Mouse (Mus musculus): ENCODE results near the gene Dpm2. TPM values are rescaled to one million over a fixed set of nuclear protein-coding genes. Genes with fewer than 3 reads are reported as not detected.

Dpm2 gene
- total RNA-seq, 2 experiments from 2014 or later = 19.6 to 25.7 TPM

DNA sequence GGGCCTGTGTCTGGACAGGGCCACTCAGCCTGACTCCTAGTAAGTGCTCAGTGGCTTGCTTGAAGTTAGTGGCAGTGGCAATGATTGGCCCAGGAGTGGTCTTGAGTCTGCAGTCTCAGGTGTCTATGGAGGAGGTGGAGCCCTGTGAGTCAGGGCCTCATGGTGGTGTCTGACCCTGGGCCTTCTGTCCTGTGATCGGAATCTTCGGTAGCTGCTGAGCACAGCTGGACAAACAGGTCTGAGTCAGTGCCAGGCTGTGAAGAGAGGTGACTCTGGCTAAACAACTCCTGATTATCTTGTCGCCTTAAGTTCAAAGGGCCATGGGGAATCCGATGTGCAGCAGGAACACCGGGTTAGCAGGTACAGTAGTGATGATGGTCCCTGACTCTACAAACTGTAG lies 23.3 kb upstream of the Dpm2 start:
- DNase-seq = no peak

DNA sequence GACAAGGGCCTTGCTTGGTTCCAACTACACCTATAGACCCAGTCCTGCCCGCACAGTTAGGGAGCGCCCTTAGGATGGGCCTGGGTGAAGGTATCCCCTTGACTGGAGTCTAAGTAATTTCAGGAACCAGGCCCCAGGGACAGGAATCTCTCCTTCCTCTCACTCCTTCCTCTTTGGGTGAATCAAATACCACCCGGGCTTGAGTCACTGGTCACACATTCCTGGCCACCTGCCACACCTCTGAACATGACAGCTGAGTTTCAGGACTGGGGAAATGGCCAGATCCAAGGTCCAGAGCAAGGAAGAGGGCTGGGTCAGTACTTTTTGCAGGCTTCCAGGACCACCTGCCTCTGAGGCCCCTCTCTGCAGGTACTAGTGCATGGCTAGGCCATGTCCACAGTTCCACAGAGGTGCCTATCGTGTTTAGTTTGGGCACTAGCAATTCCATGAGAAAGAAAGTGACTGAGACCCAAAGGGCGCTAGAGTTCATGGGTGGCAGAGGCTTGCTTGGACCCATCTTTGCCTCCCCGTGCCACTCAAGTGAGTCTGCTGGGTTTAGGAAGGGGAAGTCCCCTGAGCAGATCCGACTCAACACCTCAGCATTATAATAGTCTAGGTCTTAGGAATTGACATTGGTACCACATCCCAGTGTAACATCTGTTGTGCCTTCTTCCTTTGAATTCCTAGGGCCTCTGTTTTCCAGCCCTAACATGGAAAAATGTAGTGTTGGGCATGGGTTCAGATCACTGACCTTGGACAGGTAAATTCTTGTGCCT lies 22.5 kb upstream of the Dpm2 start:
- peak; percentile 66 for DNase-seq

DNA sequence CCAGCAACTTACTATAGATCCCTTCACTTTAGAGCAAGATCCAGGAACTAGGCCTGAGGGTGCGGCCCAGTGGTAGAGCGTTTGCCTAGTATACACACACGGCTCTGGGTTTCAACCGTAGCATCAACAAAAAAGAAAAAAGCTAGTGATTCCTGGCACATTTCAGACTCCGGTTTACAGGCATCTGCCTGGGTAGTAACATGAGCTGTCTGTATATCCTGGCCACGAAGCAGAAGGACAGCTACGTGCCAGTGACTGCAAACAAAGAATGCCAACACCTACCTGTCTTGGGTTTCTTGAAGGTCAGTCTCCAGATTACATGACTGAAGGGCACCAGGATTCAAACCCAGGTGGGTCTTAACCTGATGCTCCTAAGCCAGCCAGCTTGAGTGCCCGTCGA lies 21.5 kb upstream of the Dpm2 start:
- DNase-seq = no peak

DNA sequence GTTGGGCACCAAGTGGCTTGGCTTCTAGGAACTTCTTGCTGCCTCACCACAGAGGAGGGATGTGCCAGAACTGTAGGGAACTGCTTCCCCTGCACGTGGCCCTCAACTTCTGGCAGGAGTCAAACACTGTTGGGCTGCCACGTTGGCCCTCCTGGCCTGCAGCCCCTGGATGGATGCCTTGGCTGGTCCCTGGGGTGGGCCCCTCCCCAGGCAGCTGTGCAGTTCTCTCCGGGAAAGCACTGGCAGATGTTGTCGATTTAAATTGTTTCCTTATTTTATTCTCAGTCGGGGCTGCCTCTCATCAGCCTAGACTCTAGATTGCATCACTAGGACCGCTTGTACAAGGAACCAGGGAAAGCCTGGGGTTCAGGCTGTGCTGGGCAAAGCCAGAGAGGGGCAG lies 20.9 kb upstream of the Dpm2 start:
- peak; percentile 87 for DNase-seq

DNA sequence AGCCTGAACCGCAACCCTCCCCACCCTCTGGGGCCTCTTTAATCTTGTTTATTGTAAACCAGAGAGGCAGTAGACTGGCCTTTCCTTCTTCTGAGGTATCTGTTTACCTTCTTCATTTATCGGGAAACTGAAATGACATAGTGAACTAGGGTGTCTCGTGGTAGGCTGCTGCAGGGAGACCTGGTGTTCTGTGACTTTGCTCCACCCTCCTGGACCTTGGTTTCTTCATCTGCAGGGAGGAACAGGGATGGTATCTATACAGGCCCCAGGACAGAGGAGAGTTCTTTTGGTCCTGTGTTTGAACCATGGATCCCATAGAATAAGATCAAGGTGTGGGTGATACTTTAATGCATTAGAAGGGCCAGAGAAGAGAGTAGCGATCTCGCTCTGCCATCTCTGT lies 19.4 kb upstream of the Dpm2 start:
- no peak for DNase-seq

DNA sequence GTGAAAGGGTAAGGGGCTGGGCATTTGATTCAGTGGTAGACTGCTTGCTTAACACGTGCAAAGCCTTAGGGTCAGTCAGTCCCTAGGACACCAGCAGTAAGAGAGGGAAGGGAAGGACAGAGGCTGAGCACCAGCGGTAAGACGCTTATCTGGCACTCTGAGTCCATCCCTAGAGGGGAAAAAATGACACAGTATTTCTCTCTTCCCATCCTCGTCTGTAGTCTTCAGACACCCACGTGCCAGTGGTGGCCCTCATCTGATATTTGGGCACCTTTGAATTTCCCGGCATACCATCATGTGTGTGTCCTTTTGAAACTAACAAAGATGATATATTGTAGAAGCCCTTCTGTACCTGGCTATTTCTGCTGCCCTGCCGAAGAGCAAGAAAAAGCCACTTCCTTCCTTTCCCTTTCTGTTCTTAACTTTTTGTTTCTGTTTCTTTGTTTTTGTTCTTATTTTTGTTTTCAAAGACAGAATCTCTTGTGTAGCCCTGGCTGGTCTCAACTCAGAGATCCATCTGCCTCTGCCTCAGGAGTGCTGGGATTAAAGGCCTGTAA lies 17.0 kb upstream of the Dpm2 start:
- DNase-seq = no peak

DNA sequence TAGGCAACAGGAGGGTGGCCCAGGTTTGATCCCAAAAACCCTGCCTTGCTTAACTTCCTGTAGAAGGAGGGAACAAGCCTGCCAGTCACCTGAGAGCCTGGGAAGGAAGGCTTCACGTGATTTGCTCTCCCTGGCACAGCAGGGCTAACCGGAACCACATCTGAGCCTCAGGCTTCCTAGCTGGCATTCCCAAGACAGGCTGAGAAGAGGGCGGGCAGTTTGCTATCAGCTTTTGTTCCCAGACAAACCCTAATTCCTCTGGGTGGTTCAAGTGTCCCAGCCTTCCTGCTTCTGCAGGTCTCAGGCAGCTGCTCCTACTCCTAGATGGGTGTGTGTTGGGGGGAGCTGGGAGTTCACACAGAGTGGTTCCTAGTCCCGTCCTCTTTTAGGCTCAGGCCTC lies 15.2 kb upstream of the Dpm2 start:
- no peak for DNase-seq

DNA sequence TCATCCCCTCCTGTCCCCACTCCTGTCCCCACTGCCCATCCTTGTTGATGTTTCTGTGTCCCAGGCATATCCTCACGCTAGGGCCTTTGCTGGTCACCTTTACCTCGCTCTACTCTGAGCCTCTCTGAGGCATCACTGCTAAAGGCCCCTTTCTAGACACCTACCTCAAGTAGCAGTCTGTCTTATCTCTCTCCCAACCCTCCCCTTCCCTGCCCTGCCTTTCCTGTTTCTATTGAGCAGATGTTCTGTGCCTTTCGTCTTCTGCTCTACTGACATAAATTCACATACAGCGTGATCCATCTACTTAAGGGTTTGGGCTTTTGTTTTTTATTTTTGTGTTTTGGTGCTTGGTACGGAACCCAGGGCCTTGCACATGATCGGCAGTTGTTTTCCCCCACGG lies 14.6 kb upstream of the Dpm2 start:
- no peak for DNase-seq

DNA sequence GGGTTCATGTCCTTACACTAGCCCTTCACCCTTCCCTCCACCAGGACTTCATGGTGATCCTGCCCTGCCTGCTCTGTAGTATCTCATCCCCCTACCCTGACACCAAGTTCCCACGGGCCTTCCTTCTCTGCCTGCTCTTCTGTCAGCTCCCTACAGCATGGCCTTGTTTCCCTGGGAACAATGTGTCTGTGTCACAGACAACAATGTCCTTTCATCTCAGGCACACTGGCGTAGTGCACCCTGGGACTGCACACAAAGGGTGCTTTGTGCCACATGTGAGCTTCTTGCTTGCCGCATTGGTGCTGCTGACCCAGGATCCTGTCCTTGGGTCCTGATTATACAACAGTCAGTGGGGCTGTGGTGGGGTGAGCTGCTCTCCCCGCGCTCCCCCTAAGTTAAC lies 11.1 kb upstream of the Dpm2 start:
- DNase-seq = no peak

DNA sequence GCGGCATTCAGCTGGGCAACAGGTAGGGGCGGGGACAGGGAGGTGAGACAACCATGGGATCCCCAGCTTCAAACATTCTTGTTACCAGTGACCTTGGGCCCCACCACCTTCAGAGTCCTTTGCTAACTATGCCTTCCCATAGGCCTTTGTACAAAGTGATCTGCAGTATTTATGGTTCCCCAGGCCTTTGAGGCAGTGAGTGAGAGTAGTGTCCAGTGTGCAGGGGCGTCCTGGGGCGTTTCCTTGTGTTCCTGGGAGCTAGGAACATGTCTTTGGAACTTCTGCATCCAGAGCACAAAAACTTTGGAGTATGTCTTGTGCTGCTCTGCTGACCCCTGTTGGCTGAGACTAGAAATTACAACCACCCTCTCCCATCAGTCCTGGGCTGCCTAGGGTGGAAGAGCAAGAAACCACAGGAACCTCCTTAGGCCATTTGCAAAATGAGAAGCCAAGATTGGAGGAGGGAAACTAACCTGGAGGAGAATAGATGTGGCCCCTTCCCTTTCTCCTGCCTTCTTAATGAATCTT lies 4.1 kb upstream of the Dpm2 start:
- peak; percentile 59 for DNase-seq

DNA sequence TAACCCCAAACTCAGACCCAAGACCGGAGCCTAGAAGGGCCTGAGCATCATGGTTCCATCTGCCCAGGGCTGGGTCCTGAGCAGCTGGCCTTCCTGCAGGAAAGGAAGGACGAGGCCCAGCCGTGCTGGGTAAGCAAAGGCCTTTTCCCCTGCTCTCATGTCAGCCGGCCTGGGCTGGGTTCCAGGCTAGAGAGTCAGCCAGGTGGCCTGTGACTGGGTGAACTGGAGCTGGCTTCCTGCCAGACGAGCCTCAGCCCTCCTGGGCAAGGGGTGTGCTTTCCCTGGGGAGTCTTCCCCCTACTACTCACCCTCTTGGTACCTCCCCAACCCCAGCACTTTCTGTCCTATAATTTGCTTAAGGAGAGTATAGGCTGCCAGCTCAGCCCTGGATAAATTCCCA lies 2.5 kb upstream of the Dpm2 start:
- DNase-seq = peak; percentile 51

DNA sequence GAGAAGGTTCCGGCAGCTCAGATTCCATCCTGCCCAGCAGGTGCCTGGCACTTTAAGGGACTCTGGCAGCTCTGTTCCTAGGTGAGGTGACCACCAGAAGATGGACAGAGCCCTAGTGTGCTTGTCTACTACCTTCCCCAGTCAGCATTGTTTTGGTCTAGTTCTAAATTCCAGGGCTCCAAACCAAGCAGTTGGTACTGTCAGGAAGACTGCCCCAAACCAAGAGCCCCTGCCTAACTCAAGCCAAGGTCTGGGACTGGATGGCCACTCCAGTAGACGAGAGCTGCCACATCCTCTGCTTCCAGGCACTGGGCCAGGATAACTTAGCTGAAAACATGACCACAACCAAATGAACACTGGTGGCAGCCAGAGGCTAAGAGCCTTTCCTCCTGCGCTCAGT lies 1.7 kb upstream of the Dpm2 start:
- no peak for DNase-seq

DNA sequence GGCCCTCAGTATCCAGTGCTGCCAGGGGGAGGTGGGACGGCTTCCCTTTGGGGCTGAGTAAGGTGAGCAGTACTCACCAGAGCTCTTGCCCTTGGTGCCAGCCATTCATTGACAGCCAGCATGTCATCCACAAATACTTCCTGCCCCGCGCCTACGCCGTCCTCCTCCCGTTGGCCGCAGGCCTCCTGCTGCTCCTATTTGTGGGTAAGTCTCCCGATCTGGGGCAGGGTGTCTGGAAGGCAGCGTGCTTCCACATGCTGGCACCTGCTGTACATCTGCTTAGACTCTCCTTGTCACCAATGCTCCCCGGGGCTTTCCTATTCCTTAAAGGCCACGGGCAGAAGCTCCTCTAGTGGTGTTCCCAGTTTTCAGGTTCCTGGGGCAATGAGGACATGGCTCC lies 1.5 kb downstream of the Dpm2 start:
- no peak for DNase-seq

DNA sequence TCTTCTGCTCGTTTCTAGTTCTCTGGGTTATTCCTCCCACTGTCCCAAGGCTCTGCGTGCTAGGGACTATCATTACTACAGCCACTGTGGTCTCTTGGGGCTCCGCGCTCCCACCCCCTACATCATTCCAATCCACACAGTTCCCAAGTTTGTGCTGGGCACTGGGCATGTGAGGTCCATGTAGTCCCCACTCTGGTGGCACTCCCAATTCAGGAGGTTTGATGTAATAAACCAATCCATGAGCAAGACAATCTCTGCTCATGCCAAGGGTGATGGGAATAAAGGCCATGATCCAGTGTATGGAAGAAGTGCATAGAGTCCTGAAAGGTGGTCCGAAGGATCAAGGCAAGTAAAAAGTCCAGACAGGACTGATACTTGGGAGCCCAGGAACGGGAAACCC lies 3.8 kb downstream of the Dpm2 start, which contains the start of gene Pip5kl1:
Gene Pip5kl1 (plus strand): TSS at position 301 of the 400 bp plus-strand sequence.
- no peak for DNase-seq

DNA sequence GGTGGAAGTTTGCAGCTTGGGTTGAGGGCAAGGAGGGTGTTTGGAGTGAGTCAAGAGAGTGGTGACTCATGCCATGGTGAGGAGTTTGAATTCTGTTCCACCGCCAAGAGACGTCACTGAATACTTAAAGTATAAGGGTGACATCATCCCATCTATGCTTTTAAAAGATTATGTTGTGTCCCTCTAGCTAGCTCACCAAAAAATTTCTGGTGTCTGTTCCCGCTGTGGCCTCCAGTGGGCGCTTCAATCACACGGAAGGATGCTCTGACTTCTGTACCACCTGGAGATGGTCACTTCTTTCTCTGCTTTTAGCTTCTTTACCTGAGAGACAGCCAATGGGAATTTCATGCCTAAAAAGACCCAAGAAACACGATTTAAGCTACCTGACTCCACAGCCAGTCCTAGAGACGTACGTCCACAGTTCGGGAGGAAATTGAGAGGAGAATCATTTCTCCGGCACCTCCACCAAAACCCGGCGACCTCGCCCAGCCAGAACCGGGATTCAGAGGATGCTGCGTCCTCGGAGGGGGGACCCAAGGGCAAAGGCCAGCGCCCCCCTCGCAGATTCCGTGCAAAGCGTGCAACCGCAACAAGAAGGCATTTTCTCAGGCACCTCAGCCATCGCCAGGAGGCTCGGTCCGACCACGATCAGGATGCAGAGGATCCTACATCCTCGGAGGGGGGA lies 4.4 kb downstream of the Dpm2 start:
- peak; percentile 38 for DNase-seq

DNA sequence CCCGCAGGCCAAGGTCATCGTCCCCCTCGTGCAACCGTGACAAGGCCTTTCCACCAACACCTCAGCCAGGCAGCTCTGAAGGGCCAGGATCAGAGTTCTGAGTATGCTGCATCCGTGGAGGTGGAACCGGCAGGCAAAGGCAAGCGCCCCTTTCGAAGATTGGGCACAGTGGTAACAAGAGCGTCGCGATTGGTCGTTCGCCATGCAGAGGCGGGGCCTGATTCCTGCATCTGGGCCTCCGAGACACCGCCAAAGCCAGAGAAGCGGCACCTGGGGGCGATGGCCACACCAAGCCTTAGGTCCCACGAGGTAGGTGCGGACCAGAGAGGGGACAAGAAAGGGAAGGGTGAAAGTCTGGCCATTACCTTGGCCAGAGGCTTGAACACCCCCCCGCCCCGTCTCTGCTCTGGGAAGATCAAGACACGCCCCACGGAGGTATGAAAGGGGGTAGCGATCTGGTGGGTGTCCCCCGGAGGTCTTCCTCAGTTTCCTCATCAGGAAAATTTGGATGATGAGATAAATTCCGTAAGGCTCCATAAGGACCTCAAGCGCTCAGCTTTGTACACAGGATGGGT lies 5.0 kb downstream of the Dpm2 start, which contains the start of gene 9430097D07Rik:
Gene 9430097D07Rik (minus strand): TSS at position 99 of the 575 bp plus-strand sequence.
- no peak for DNase-seq

DNA sequence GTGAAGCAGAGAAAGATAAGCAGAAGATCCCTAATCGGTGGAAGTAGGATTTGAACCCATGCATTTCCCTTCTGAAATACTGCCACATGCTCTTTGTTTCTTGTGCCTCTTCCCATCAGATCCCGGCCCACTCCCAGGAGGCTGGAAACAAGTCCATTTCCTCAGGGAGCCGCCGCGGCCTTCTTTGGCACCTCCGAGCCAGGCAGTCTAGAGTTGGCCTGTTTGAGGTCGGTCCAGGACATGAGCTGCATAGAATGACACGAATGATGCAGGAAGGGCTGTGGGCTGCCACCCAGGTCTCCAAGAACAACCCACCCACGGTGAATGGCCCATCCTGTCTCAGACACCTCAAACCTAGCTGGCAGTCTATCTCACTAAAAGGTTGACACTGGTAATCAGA lies 5.9 kb downstream of the Dpm2 start:
- no peak for DNase-seq

DNA sequence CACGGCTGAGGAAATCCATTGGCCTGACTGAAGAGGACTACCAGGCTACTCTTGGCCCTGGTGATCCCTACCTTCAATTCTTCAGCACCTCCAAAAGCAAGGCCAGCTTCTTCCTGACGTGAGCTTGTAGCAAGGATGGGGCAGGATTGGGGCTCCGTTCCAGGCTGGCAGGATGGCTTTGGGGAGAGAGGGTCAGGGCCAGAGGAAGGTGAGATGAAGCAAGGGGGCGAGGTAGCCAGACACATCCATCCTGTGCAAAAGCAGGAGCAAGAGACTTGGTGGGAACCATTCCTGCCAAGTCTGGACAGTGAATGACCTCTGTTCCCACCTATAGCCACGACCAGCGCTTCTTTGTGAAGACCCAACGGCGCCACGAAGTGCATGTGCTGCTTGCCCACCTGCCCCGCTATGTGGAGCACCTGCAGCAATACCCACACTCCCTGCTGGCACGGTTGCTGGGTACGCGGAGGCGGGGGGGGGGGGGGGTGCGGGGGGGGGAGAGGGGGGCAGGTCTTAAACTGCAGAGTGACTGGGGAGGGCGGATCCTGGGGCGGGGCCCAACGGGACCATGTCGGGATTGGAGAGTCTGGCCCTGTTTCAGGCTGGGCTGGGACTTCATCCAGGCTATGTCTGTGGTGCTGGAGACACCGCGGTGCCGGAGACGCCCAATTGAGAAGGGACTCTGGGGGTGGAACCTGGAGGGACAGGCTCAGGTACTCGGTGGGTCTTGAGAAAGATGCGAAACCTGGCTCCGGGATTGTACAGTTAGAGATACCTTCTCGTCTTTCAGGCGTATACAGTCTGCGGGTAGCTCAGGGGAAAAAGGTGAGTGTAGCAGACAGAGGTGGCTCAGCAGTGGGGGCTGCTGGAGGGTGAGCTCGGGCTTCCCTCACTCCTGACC lies 7.7 kb downstream of the Dpm2 start:
- DNase-seq = peak; percentile 48

DNA sequence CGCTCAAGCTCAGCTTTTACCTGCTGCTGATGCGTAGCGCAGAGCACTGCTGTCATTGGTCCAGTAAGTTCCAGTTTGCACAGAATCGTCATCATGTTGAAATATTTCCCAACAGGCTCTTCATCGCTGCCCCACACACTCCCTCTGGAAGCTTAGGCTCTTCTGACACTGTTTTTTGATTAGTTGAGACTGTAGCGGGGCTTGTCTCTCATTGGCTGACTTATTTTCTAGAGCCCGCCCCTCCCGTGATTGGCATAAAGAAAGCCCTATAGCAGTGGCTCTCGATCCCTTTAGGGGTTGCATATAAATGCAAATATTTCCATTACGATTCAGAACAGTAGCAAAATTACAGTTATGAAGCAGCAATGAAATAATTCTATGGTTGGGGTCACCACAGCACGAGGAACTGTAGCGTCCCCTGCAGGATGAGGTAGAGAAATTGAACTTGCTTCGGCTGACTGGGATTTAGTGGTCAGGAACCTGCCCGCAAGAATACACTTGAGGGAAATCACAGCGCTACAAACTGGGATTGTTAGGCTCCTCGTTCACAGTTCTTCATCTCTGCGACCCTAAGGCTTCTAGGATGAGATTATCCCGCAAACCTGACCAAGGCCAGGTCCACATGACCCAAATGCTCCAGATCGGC lies 10.9 kb downstream of the Dpm2 start:
- DNase-seq = no peak

DNA sequence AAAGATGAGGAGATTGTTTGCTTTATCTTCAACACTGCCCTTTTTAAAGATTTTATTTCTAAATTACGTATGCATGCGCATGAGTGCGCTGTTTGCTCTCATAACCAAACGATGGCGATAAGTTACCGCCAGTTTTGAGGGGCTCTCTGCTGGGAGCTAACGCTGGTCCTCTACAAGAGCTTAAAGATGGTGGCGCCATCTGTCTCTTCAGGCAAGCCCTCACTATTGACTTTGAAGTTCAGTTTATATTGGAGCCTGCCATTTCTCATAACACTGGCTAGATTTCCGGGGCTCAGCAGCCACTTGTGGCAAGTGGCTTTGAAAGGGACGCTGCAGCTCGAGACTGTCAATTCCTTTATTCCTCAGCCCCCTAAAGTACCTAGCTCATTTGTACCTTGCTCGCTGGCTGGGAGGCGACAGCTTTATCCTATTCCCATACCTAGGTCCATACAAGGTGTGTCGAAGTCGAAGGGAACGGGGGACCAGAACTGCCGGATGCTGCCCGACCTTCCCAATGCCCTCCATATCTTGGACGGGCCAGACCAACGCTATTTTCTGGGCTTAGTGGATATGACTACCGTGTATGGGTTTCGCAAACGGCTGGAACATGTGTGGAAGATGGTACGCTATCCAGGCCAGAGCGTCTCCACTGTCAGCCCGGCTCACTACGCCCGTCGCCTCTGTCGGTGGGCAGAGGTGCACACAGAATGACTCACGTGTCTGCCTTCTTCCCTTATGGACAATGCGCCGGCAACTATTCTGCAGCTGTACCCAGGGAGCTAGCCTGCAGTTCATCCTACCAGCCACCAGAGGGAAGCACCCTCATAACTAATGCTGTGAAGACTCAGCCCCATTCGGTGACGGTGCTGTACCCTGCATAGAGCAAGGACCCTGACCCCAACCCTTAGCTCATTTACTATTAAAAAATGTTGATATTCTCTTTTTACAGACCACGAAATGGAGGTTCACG lies 12.5 kb downstream of the Dpm2 start:
- DNase-seq = peak; percentile 67

All from gastrocnemius, postnatal 10 days (tissue).